Mouse (Mus musculus): ENCODE results near the gene Wdr62. TPM values are rescaled to one million over a fixed set of nuclear protein-coding genes. Genes with fewer than 3 reads are reported as not detected.
"Not testable (repeated sequence)": the region's sequence is repeated elsewhere in the genome, so short reads cannot be mapped to it uniquely, and the experiment has no call there.

The Wdr62 gene
- total RNA-seq, 1 experiment from 2014 or later, result 12.3 TPM

GRCm38 (mm10) chr7:30265041-30265440, 15.2 kb downstream of the Wdr62 start:
- DNase-seq, result peak; percentile 26

- peak; percentile 74 for DNase-seq
Observed at GRCm38 (mm10) chr7:30251956-30252954, 28.0 kb downstream of the Wdr62 start.

GRCm38 (mm10) chr7:30237374-30237773, 42.8 kb downstream of the Wdr62 start:
- not testable (repeated sequence) for DNase-seq

- DNase-seq, result no peak
Observed at GRCm38 (mm10) chr7:30235625-30236024, 44.6 kb downstream of the Wdr62 start, which contains the start of gene Ovol3. Ovol3 (minus strand) TSS chr7:30235725.

- no peak for DNase-seq
Observed at GRCm38 (mm10) chr7:30235091-30235490, 45.1 kb downstream of the Wdr62 start.

- DNase-seq, result peak; percentile 63
Observed at GRCm38 (mm10) chr7:30234276-30234858, 45.9 kb downstream of the Wdr62 start.

- peak; percentile 22 for DNase-seq
Observed at GRCm38 (mm10) chr7:30233387-30233786, 46.8 kb downstream of the Wdr62 start.

- peak; percentile 86 for DNase-seq
Observed at GRCm38 (mm10) chr7:30232631-30233148, 47.5 kb downstream of the Wdr62 start.

- peak; percentile 99 for DNase-seq
Observed at GRCm38 (mm10) chr7:30231669-30232454, 48.4 kb downstream of the Wdr62 start, which contains the start of the genes Polr2i and Tbcb. Polr2i (plus strand) TSS chr7:30231948. Tbcb (minus strand) TSS chr7:30232272.

GRCm38 (mm10) chr7:30231328-30231668, 48.9 kb downstream of the Wdr62 start:
- no peak for DNase-seq

GRCm38 (mm10) chr7:30224206-30224605, 56.0 kb downstream of the Wdr62 start:
- no peak for DNase-seq

GRCm38 (mm10) chr7:30222205-30222604, 58.0 kb downstream of the Wdr62 start:
- no peak for DNase-seq

- peak; percentile 23 for DNase-seq
Observed at GRCm38 (mm10) chr7:30221433-30221832, 58.8 kb downstream of the Wdr62 start.

GRCm38 (mm10) chr7:30220008-30220356, 60.2 kb downstream of the Wdr62 start:
- no peak for DNase-seq

- peak; percentile 78 for DNase-seq
Observed at GRCm38 (mm10) chr7:30219293-30220007, 60.8 kb downstream of the Wdr62 start.

- DNase-seq, result no peak
Observed at GRCm38 (mm10) chr7:30217277-30217676, 62.9 kb downstream of the Wdr62 start.

- peak; percentile 89 for DNase-seq
Observed at GRCm38 (mm10) chr7:30216723-30217151, 63.5 kb downstream of the Wdr62 start.

- peak; percentile 5 for DNase-seq
Observed at GRCm38 (mm10) chr7:30215875-30216274, 64.3 kb downstream of the Wdr62 start.

GRCm38 (mm10) chr7:30213881-30214280, 66.3 kb downstream of the Wdr62 start:
- peak; percentile 48 for DNase-seq

- DNase-seq, result peak; percentile 2
Observed at GRCm38 (mm10) chr7:30211025-30211424, 69.2 kb downstream of the Wdr62 start.

- peak; percentile 1 for DNase-seq
Observed at GRCm38 (mm10) chr7:30206364-30206763, 73.9 kb downstream of the Wdr62 start.

Data from adrenal gland, postnatal 14 days (tissue).